Mouse (Mus musculus): Measurements from ENCODE around the gene Slc45a3.

DNA sequence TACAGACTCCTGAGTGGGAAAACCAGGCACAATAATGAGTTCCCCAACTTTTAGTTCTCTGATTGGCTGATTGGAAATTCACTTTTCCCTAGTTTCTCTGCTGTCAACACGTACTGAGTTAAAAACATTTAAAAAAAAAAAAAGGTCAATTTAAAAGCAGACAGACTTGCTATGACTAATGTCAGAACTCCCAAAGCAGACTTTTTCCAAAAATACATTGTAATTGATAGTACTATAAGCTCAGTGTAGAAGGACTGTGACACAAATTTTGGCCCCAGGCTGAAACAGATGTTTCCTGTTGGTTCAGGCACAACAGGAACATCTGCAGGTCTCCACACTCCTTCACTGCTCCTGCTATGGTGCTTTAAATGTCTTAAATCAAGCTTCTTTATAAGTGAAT lies 41.0 kb downstream of the Slc45a3 start:
- TF ChIP-seq CTCF (conservative IDR thresholded peaks at IDR 0.05; ENCODE audit: low read length) (no peak), NANOG (IDR thresholded peaks at IDR 0.05; ENCODE audit: borderline replicate concordance, low read length) (no peak)

Measured in E14TG2a.4 (cell line).